ENCODE assay signal across 10 mouse cellular contexts in genomic region chr5:90891464-90891813, GRCm38 (mm10). TPM values are rescaled to one million over a fixed set of nuclear protein-coding genes. Genes with fewer than 3 reads are reported as not detected.
DNase-seq lines count a peak whose midpoint lies in the region; ATAC-seq and TF ChIP-seq lines count a peak whose summit lies in the region.
"Had no signal": no experiment of that assay in that cellular context is flagged by ENCODE, and none has a peak within 500 bp of the region (broad histone marks: within the 10 kb centered on the region; RNA-seq: fewer than 3 reads in every experiment).

No protein-coding gene starts in this region.

- no peak for TF ChIP-seq EP300 in stomach, postnatal 0 days (optimal IDR thresholded peaks at IDR 0.05)

- WGBS in liver, embryonic 11.5 days, result 33% methylated on average over 10 of the region's 10 CpGs
- 24% methylated on average over 10 of the region's 10 CpGs for WGBS in stomach, postnatal 0 days

- H3K4me3 ChIP-seq in megakaryocyte, embryonic 14.5 days (replicated peaks), result peak overlapping the region; percentile 88
- peak overlapping the region; percentile 39 for H3K4me3 ChIP-seq in liver, embryonic 11.5 days (ENCODE audit: low read depth, low read length)
- peak overlapping the region; percentile 47 for H3K4me3 ChIP-seq in stomach, postnatal 0 days (ENCODE audit: low read depth, low read length)

- H3K9ac ChIP-seq in liver, embryonic 11.5 days (ENCODE audit: low read depth, low read length), result no peak overlapping the region
- H3K9ac ChIP-seq in stomach, postnatal 0 days (ENCODE audit: low read length), result peak overlapping the region; percentile 56

- peaks cover 29% of the 10 kb centered on the region for H3K27me3 ChIP-seq in megakaryocyte, embryonic 14.5 days (replicated peaks)
- H3K27me3 ChIP-seq in liver, embryonic 11.5 days (replicated peaks; ENCODE audit: control insufficient read depth, insufficient read depth, low read length), result no peaks in the 10 kb centered on the region; the same call in 1 of the 2 replicates
- H3K27me3 ChIP-seq in stomach, postnatal 0 days (ENCODE audit: control insufficient read depth, insufficient read depth, low read length), result no peaks in the 10 kb centered on the region

- ATAC-seq in megakaryocyte, adult 5-6 weeks (ENCODE audit: poor library complexity, severe bottlenecking), result no peak
- ATAC-seq in liver, embryonic 11.5 days (replicated peaks; ENCODE audit: low FRiP score), result peak; percentile 41; the same call in 1 of the 2 replicates
- no peak; the same call in 1 of the 2 replicates for ATAC-seq in stomach, postnatal 0 days (ENCODE audit: low FRiP score, low TSS enrichment)

- no peak overlapping the region for H3K27ac ChIP-seq in liver, embryonic 11.5 days (ENCODE audit: low read depth, low read length)
- H3K27ac ChIP-seq in stomach, postnatal 0 days (replicated peaks), result no peak overlapping the region

- no peaks in the 10 kb centered on the region for H3K36me3 ChIP-seq in megakaryocyte, embryonic 14.5 days (replicated peaks; ENCODE audit: low read length)
- no peaks in the 10 kb centered on the region for H3K36me3 ChIP-seq in liver, embryonic 11.5 days (ENCODE audit: control insufficient read depth, insufficient read depth, low read length)
- no peaks in the 10 kb centered on the region for H3K36me3 ChIP-seq in stomach, postnatal 0 days (ENCODE audit: control insufficient read depth, insufficient read depth, low read length)

- peaks cover 15% of the 10 kb centered on the region for H3K4me1 ChIP-seq in megakaryocyte, embryonic 14.5 days
- H3K4me1 ChIP-seq in liver, embryonic 11.5 days (replicated peaks; ENCODE audit: control insufficient read depth, insufficient read depth, low read length), result no peaks in the 10 kb centered on the region
- no peaks in the 10 kb centered on the region for H3K4me1 ChIP-seq in stomach, postnatal 0 days (replicated peaks; ENCODE audit: control insufficient read depth, insufficient read depth)

- DNase-seq in embryo, embryonic 9.5 days (ENCODE audit: extremely low spot score), result peak; percentile 20
- no peak for DNase-seq in embryo, embryonic 11 days
- DNase-seq in liver, embryonic 11.5 days (ENCODE audit: low spot score), result no peak
- DNase-seq in stomach, postnatal 0 days (ENCODE audit: low spot score), result no peak
- no peak for DNase-seq in cerebellum, adult 8-10 months
- DNase-seq in cerebellum, adult 9-10 months, result no peak

- TF ChIP-seq CTCF in stomach, postnatal 0 days (IDR thresholded peaks at IDR 0.05; ENCODE audit: low read depth), result no peak; the same call in 1 of the 2 replicates

- no peaks in the 10 kb centered on the region for H3K9me3 ChIP-seq in megakaryocyte, embryonic 14.5 days
- H3K9me3 ChIP-seq in liver, embryonic 11.5 days (ENCODE audit: control insufficient read depth, low read length), result no peaks in the 10 kb centered on the region
- no peaks in the 10 kb centered on the region for H3K9me3 ChIP-seq in stomach, postnatal 0 days (ENCODE audit: control insufficient read depth, low read length)

- H3K4me2 ChIP-seq in liver, embryonic 11.5 days, result peak overlapping the region; percentile 68
- H3K4me2 ChIP-seq in stomach, postnatal 0 days (replicated peaks; ENCODE audit: low read depth), result peak overlapping the region; percentile 73

RNA-seq across cellular contexts. Expression of gene Cxcl1, which starts 0.4 kb away (rescaled TPM):
- polyA plus RNA-seq in megakaryocyte, embryonic 14.5 days (2012; ENCODE audit: insufficient read depth, low replicate concordance), result 0.48 and 1.9 TPM in 2 replicates
- 0.36 TPM in 1 of 2 replicates, not detected in the other for total RNA-seq in megakaryocyte, adult 5-6 weeks (2015)
- total RNA-seq in megakaryocyte, adult 5-6 weeks (2017), result 0.16 and 0.70 TPM in 2 replicates
- polyA plus RNA-seq in liver, embryonic 11.5 days (2014; fragmentation: Nextera tagmentation; extraction: Ambion mirVana), result 0.84 TPM in 1 of 2 replicates, not detected in the other
- polyA plus RNA-seq in stomach, postnatal 0 days (2015; fragmentation: Nextera tagmentation; extraction: Ambion mirVana), result 0.38 and 0.93 TPM in 2 replicates

RNA-seq across cellular contexts. Expression of gene Cxcl2, which starts 12.2 kb away (rescaled TPM):
- 28.2 and 32.2 TPM in 2 replicates for polyA plus RNA-seq in megakaryocyte, embryonic 14.5 days (2012; ENCODE audit: insufficient read depth, low replicate concordance)
- total RNA-seq in megakaryocyte, adult 5-6 weeks (2015), result 12.9 and 38.9 TPM in 2 replicates
- total RNA-seq in megakaryocyte, adult 5-6 weeks (2017), result 19.7 and 51.7 TPM in 2 replicates
- polyA plus RNA-seq in liver, embryonic 11.5 days (2014; fragmentation: Nextera tagmentation; extraction: Ambion mirVana), result 0.22 TPM in 1 of 2 replicates, not detected in the other
- polyA plus RNA-seq in stomach, postnatal 0 days (2015; fragmentation: Nextera tagmentation; extraction: Ambion mirVana), result 0.15 and 0.16 TPM in 2 replicates
- total RNA-seq: layer of hippocampus, postnatal 25 days had no signal
- polyA plus RNA-seq: brain, embryonic 14.5 days had no signal

RNA-seq across cellular contexts. Expression of gene Mthfd2l, which starts 39.5 kb away (rescaled TPM):
- polyA plus RNA-seq in megakaryocyte, embryonic 14.5 days (2012; ENCODE audit: insufficient read depth, low replicate concordance), result 8.5 and 10.8 TPM in 2 replicates
- 3.3 and 4.4 TPM in 2 replicates for total RNA-seq in megakaryocyte, adult 5-6 weeks (2015)
- 3.2 and 9.7 TPM in 2 replicates for total RNA-seq in megakaryocyte, adult 5-6 weeks (2017)
- 22.4 and 23.1 TPM in 2 replicates for polyA plus RNA-seq in liver, embryonic 11.5 days (2014; fragmentation: Nextera tagmentation; extraction: Ambion mirVana)
- 44.2 and 45.5 TPM in 2 replicates for polyA plus RNA-seq in stomach, postnatal 0 days (2015; fragmentation: Nextera tagmentation; extraction: Ambion mirVana)

Comparison
In these comparisons a context has a peak if more than half of its experiments do, and no peak if none do; other contexts are left out.
1. RNA of gene Cxcl2, which starts 12.2 kb away (polyA plus RNA-seq): 28.2 to 32.2 TPM in megakaryocyte, embryonic 14.5 days; 0.22 TPM in liver, embryonic 11.5 days and 0.15 to 0.16 TPM in stomach, postnatal 0 days; every median in the first group is over 10 times any median in the second.
2. Peak in every context shown above with its lines, with median percentiles within 50 percentile points of each other: H3K4me3 ChIP-seq.